Mouse (Mus musculus): ENCODE results near the gene Ostf1.
A peak's percentile ranks its signal among the peaks of the same experiment; 100 is the strongest.

Gene Ostf1

GRCm38 (mm10) chr19:18568828-18569430 is 62.7 kb downstream of the Ostf1 start:
- no peak for DNase-seq (ENCODE audit: low spot score)

GRCm38 (mm10) chr19:18567936-18568827 is 63.4 kb downstream of the Ostf1 start:
- no peak for DNase-seq (ENCODE audit: low spot score)

GRCm38 (mm10) chr19:18567501-18567900 is 64.1 kb downstream of the Ostf1 start:
- no peak for DNase-seq (ENCODE audit: low spot score)

- DNase-seq (ENCODE audit: low spot score): no peak
Measured at GRCm38 (mm10) chr19:18557708-18558107, 73.9 kb downstream of the Ostf1 start.

- no peak for DNase-seq (ENCODE audit: low spot score)
Measured at GRCm38 (mm10) chr19:18555645-18556044, 76.0 kb downstream of the Ostf1 start.

GRCm38 (mm10) chr19:18548668-18549067 is 83.0 kb downstream of the Ostf1 start:
- peak; percentile 19 for DNase-seq (ENCODE audit: low spot score)
